Mouse (Mus musculus): ENCODE results near the gene Synpo2. TPM values are rescaled to one million over a fixed set of nuclear protein-coding genes. Genes with fewer than 3 reads are reported as not detected.
A peak's percentile ranks its signal among the peaks of the same experiment; 100 is the strongest.

The Synpo2 gene
- polyA plus RNA-seq, 1 experiment from 2014 or later: 12.8 TPM

DNA sequence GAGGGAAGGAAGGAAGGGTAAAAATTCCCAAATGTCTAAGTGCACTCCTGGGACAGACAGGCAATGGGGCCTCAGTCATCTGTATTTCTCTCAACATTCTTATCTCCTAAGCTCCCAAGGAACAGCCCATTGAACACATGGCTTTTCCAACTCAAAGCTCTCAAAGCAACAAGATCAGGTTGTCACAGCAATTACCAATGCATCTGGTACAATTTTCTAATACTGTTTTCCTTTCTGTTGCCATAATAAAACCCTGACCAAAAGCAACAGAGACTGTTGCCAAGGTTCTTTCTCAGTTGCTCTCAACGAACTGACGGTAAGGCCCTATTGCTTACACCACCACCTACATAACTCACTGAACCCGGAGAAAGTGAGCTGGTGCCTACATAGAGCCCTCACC is 8.7 kb downstream of the Synpo2 start:
- ATAC-seq (ENCODE audit: low read depth): no peak
- DNase-seq (ENCODE audit: low spot score): no peak
- Histone ChIP-seq H3K4me1 (ENCODE audit: control insufficient read depth, insufficient read depth, low read length) (no peaks in the 10 kb centered on the region), H3K4me2 (ENCODE audit: low read depth, low read length) (no peak overlapping the region), H3K4me3 (ENCODE audit: low read depth, low read length) (no peak overlapping the region), H3K9me3 (ENCODE audit: control insufficient read depth, low read length) (no peaks in the 10 kb centered on the region), H3K27me3 (replicated peaks; ENCODE audit: control insufficient read depth, insufficient read depth, low read length) (no peaks in the 10 kb centered on the region), H3K36me3 (ENCODE audit: control insufficient read depth, insufficient read depth, low read length) (no peaks in the 10 kb centered on the region), H3K27ac (replicated peaks; ENCODE audit: low read depth, low read length) (no peak overlapping the region), H3K9ac (ENCODE audit: low read depth, low read length) (no peak overlapping the region)
- 78% methylated on average over 3 of the region's 3 CpGs for WGBS

DNA sequence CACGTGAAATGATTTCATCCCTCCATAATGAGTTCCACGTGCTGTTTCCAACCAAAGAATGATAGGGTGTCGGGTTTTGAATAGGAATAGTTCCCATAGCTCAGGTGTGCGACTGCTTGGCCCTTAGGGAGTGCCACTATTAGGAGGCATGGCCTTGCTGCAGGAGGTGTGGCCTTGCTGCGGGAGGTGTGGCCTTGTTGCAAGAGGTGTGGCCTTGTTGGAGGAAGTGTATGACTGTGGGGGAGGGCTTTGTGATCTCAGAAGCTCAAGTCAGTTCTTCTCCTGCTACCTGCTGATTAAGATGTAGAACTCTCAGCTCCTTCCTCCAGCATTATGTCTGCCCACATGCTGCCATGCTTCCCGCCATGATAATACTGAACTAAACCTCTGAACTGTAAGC is 17.3 kb downstream of the Synpo2 start:
- no peak for ATAC-seq (ENCODE audit: low read depth)
- no peak overlapping the region for H3K4me3 ChIP-seq (ENCODE audit: low read depth, low read length)
- WGBS: 33% methylated on average over 6 of the region's 6 CpGs

DNA sequence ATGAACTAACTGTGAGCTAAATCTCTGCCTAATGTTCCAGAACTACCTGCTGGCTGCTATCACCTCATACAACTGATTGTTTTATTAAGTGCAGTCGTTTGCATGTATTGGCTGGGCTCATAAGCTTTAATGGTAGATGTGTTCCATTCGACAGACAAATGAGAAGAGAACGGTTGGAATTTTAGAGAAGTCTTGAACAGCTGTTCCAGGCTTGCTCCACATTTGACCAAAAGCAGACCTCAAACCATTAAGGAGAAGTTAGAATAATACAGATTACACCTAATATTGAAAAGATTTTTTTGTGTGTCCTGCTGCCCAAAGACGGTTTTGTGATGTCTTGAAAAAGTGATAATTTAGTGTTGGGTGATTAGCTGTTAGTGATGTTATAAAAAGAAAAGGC is 27.1 kb downstream of the Synpo2 start:
- DNase-seq (ENCODE audit: low spot score): no peak
- no peak for ATAC-seq (ENCODE audit: low read depth)
- peaks cover 14% of the 10 kb centered on the region; the same call in 1 of the 2 replicates for H3K4me1 ChIP-seq (ENCODE audit: control insufficient read depth, insufficient read depth, low read length)
- H3K27ac ChIP-seq (replicated peaks; ENCODE audit: low read depth, low read length): no peak overlapping the region
- no peaks in the 10 kb centered on the region for H3K27me3 ChIP-seq (replicated peaks; ENCODE audit: control insufficient read depth, insufficient read depth, low read length)
- no peak overlapping the region for H3K9ac ChIP-seq (ENCODE audit: low read depth, low read length)
- H3K36me3 ChIP-seq (ENCODE audit: control insufficient read depth, insufficient read depth, low read length): no peaks in the 10 kb centered on the region
- no peaks in the 10 kb centered on the region for H3K9me3 ChIP-seq (ENCODE audit: control insufficient read depth, low read length)
- H3K4me2 ChIP-seq (ENCODE audit: low read depth, low read length): no peak overlapping the region
- no peak overlapping the region for H3K4me3 ChIP-seq (ENCODE audit: low read depth, low read length)
- WGBS: 67% methylated on average over 4 of the region's 4 CpGs

More for the DNA sequence above, 17.3 kb downstream of the Synpo2 start:
- no peak overlapping the region for H3K4me2 ChIP-seq (ENCODE audit: low read depth, low read length)
- no peak overlapping the region for H3K9ac ChIP-seq (ENCODE audit: low read depth, low read length)
- DNase-seq (ENCODE audit: low spot score): no peak
- no peaks in the 10 kb centered on the region for H3K4me1 ChIP-seq (ENCODE audit: control insufficient read depth, insufficient read depth, low read length)
- no peaks in the 10 kb centered on the region for H3K36me3 ChIP-seq (ENCODE audit: control insufficient read depth, insufficient read depth, low read length)
- H3K27ac ChIP-seq (replicated peaks; ENCODE audit: low read depth, low read length): no peak overlapping the region
- H3K27me3 ChIP-seq (replicated peaks; ENCODE audit: control insufficient read depth, insufficient read depth, low read length): no peaks in the 10 kb centered on the region
- H3K9me3 ChIP-seq (ENCODE audit: control insufficient read depth, low read length): no peaks in the 10 kb centered on the region

GRCm38 (mm10) chr3:123207386-123207785 is 28.6 kb downstream of the Synpo2 start:
- 74% methylated on average over 5 of the region's 5 CpGs for WGBS
- ATAC-seq (ENCODE audit: low read depth): no peak

DNA sequence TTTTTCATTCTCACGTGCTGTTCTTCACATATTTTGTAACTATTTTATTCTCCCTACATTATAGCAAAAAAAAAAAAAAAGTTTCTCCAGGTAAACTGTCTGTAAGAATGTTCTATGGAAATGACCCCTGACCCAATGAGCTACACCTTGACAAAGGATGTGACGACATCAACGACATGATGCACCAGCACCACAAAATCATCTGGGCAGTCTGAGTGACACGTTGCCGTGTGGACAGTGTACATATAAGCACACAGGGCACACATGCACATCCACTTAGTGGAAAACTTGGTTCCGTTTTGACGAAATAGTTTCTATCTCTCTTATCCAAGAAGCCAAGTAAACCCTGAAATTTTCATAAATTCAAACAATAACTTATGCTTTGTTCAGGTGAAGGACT is 30.5 kb downstream of the Synpo2 start:
- DNase-seq (ENCODE audit: low spot score) (no peak), ATAC-seq (ENCODE audit: low read depth) (no peak)
- Histone ChIP-seq H3K36me3 (ENCODE audit: control insufficient read depth, insufficient read depth, low read length) (no peaks in the 10 kb centered on the region), H3K4me2 (ENCODE audit: low read depth, low read length) (no peak overlapping the region), H3K4me3 (ENCODE audit: low read depth, low read length) (no peak overlapping the region), H3K27me3 (replicated peaks; ENCODE audit: control insufficient read depth, insufficient read depth, low read length) (no peaks in the 10 kb centered on the region), H3K9ac (ENCODE audit: low read depth, low read length) (no peak overlapping the region), H3K27ac (replicated peaks; ENCODE audit: low read depth, low read length) (no peak overlapping the region; the same call in 1 of the 2 replicates), H3K9me3 (ENCODE audit: control insufficient read depth, low read length) (no peaks in the 10 kb centered on the region), H3K4me1 (ENCODE audit: control insufficient read depth, insufficient read depth, low read length) (peaks cover 14% of the 10 kb centered on the region; the same call in 1 of the 2 replicates)
- WGBS: 75% methylated on average over 7 of the region's 7 CpGs

More at GRCm38 (mm10) chr3:123207386-123207785, 28.6 kb downstream of the Synpo2 start:
- Histone ChIP-seq H3K4me3 (ENCODE audit: low read depth, low read length) (no peak overlapping the region), H3K27me3 (replicated peaks; ENCODE audit: control insufficient read depth, insufficient read depth, low read length) (no peaks in the 10 kb centered on the region), H3K9me3 (ENCODE audit: control insufficient read depth, low read length) (no peaks in the 10 kb centered on the region), H3K4me2 (ENCODE audit: low read depth, low read length) (no peak overlapping the region), H3K27ac (replicated peaks; ENCODE audit: low read depth, low read length) (no peak overlapping the region), H3K4me1 (ENCODE audit: control insufficient read depth, insufficient read depth, low read length) (peaks cover 14% of the 10 kb centered on the region; the same call in 1 of the 2 replicates), H3K9ac (ENCODE audit: low read depth, low read length) (no peak overlapping the region), H3K36me3 (ENCODE audit: control insufficient read depth, insufficient read depth, low read length) (no peaks in the 10 kb centered on the region)
- DNase-seq (ENCODE audit: low spot score): no peak

- no peak overlapping the region for H3K4me3 ChIP-seq (ENCODE audit: low read depth, low read length)
- DNase-seq (ENCODE audit: low spot score) (no peak), ATAC-seq (ENCODE audit: low read depth) (peak; percentile 30; the same call in 1 of the 2 replicates)
- WGBS: 38% methylated on average over 6 of the region's 6 CpGs
- peaks cover 14% of the 10 kb centered on the region; the same call in 1 of the 2 replicates for H3K4me1 ChIP-seq (ENCODE audit: control insufficient read depth, insufficient read depth, low read length)
- no peak overlapping the region for H3K4me2 ChIP-seq (ENCODE audit: low read depth, low read length)
- H3K27me3 ChIP-seq (replicated peaks; ENCODE audit: control insufficient read depth, insufficient read depth, low read length): no peaks in the 10 kb centered on the region
- H3K36me3 ChIP-seq (ENCODE audit: control insufficient read depth, insufficient read depth, low read length): no peaks in the 10 kb centered on the region
- no peak overlapping the region for H3K9ac ChIP-seq (ENCODE audit: low read depth, low read length)
- no peaks in the 10 kb centered on the region for H3K9me3 ChIP-seq (ENCODE audit: control insufficient read depth, low read length)
- peak overlapping the region; percentile 46 for H3K27ac ChIP-seq (replicated peaks; ENCODE audit: low read depth, low read length)
These were observed 30.9 kb downstream of the Synpo2 start for GRCm38 (mm10) chr3:123205065-123205464.

DNA sequence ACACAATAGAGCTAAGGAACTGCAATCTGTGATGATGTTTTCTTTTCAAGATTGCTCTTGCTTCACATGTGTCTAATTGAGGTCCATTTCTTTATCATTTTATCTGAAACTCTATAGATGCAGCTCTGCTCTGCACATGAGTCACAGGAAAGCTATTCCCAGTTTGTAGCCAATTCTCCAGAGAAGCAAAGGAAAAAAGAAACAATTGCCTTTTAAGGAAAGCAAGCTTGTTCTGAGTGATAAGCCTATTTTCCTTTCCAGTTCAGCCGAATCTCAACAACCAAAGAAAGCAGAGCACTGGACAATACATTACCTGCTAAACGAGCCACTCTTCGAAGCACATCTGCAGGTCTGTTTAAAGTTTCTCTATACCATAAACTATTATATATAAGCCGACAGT is 31.3 kb downstream of the Synpo2 start:
- DNase-seq (ENCODE audit: low spot score): peak; percentile 69
- 38% methylated on average over 4 of the region's 4 CpGs for WGBS
- peak overlapping the region; percentile 46 for H3K27ac ChIP-seq (replicated peaks; ENCODE audit: low read depth, low read length)

DNA sequence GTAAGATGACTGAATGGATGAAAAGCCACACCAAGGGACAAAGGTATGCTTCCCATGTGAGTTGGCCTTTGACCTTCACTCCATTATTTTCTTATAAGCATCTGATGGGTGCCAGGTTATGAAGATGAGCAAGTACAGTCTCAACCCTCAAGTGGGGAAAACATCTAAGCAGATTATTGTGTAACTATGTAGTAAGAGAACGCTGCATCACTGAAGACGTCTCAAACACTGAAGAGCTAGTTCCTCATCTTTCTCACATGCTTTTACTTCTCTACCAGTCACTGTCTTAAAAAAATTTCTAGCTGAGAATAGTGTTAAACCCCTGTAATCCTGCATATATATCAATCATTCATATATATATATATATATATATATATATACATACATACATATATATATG is 34.2 kb downstream of the Synpo2 start:
- 94% methylated on average over 2 of the region's 2 CpGs for WGBS
- H3K27ac ChIP-seq (replicated peaks; ENCODE audit: low read depth, low read length): no peak overlapping the region
- H3K9me3 ChIP-seq (ENCODE audit: control insufficient read depth, low read length): no peaks in the 10 kb centered on the region
- peaks cover 11% of the 10 kb centered on the region; the same call in 1 of the 2 replicates for H3K4me1 ChIP-seq (ENCODE audit: control insufficient read depth, insufficient read depth, low read length)
- no peak for ATAC-seq (ENCODE audit: low read depth)
- H3K36me3 ChIP-seq (ENCODE audit: control insufficient read depth, insufficient read depth, low read length): no peaks in the 10 kb centered on the region
- no peak for DNase-seq (ENCODE audit: low spot score)
- H3K4me3 ChIP-seq (ENCODE audit: low read depth, low read length): no peak overlapping the region
- no peaks in the 10 kb centered on the region for H3K27me3 ChIP-seq (replicated peaks; ENCODE audit: control insufficient read depth, insufficient read depth, low read length)
- no peak overlapping the region for H3K9ac ChIP-seq (ENCODE audit: low read depth, low read length)
- H3K4me2 ChIP-seq (ENCODE audit: low read depth, low read length): no peak overlapping the region

More for the DNA sequence above, 31.3 kb downstream of the Synpo2 start:
- no peaks in the 10 kb centered on the region for H3K27me3 ChIP-seq (replicated peaks; ENCODE audit: control insufficient read depth, insufficient read depth, low read length)
- no peak overlapping the region for H3K4me2 ChIP-seq (ENCODE audit: low read depth, low read length)
- no peaks in the 10 kb centered on the region for H3K36me3 ChIP-seq (ENCODE audit: control insufficient read depth, insufficient read depth, low read length)
- H3K4me3 ChIP-seq (ENCODE audit: low read depth, low read length): no peak overlapping the region
- H3K9me3 ChIP-seq (ENCODE audit: control insufficient read depth, low read length): no peaks in the 10 kb centered on the region
- H3K9ac ChIP-seq (ENCODE audit: low read depth, low read length): no peak overlapping the region
- H3K4me1 ChIP-seq (ENCODE audit: control insufficient read depth, insufficient read depth, low read length): peaks cover 14% of the 10 kb centered on the region; the same call in 1 of the 2 replicates
- peak; percentile 65 for ATAC-seq (ENCODE audit: low read depth)

DNA sequence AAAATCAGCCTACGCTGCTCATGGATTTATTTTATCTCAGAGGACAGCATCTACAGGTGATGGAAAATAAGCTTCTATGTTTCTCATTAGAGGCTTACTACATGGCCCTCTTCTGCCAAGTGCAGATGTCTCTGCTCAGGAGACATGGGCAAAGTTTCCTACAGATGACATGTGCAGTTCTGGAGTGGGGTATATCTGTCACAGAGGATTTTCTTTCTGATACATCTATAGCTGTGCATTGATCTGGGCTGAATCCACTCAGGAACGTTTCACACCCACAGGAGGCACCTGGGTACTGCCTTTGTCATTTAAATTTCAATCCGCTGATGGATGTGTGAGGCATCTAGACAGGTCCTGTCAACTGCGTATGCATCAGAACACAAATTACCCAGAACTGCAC is 42.2 kb downstream of the Synpo2 start:
- Histone ChIP-seq H3K9ac (ENCODE audit: low read depth, low read length) (no peak overlapping the region), H3K27me3 (replicated peaks; ENCODE audit: control insufficient read depth, insufficient read depth, low read length) (no peaks in the 10 kb centered on the region), H3K4me1 (ENCODE audit: control insufficient read depth, insufficient read depth, low read length) (peaks cover 5% of the 10 kb centered on the region), H3K9me3 (ENCODE audit: control insufficient read depth, low read length) (no peaks in the 10 kb centered on the region), H3K4me3 (ENCODE audit: low read depth, low read length) (no peak overlapping the region), H3K36me3 (ENCODE audit: control insufficient read depth, insufficient read depth, low read length) (no peaks in the 10 kb centered on the region), H3K4me2 (ENCODE audit: low read depth, low read length) (no peak overlapping the region), H3K27ac (replicated peaks; ENCODE audit: low read depth, low read length) (no peak overlapping the region)
- no peak for DNase-seq (ENCODE audit: low spot score)
- WGBS: 71% methylated on average over 4 of the region's 4 CpGs
- 0 out of 2 replicates have a peak, but pooled peaks have one; percentile 53 for ATAC-seq (ENCODE audit: low read depth)
